Mouse (Mus musculus): ENCODE data around the gene Atp6v1e1. TPM values are rescaled to one million over a fixed set of nuclear protein-coding genes. Genes with fewer than 3 reads are reported as not detected.

The Atp6v1e1 gene
- polyA plus RNA-seq, 1 experiment from 2014 or later = 320 TPM

DNA sequence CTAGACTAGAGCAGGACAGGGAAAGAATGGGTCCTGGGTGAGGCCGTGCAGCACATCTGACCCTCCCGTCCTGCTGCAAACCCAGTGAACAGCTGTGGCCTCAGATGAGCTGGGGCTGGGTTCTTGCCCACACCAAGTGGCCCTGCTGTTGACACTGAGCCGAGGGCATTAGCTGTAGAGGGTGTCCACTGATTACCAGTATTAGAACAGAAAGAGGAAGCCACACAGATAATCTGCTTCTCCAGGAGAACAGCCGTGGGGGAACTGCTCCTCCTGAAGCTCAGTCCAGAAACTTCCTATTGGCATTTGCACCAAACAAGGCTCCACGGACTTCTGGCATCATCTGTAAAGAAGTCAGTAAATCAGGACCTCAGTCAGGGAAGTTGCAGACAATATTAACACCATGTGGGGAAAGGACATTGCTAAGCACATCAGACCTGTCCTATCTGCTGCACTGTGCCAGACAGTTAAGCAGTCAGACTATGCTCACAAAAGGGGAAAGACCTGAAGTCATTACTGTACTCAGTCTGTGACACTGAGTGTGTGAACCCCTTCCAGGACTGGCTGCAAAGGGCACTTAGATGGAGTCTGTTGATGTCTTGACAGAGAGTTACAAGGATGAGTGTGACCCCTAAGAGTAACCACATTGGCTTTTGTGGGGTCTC is 27.0 kb downstream of the Atp6v1e1 start:
- no peaks in the 10 kb centered on the region for H3K27me3 ChIP-seq (ENCODE audit: insufficient read depth, low read length)

DNA sequence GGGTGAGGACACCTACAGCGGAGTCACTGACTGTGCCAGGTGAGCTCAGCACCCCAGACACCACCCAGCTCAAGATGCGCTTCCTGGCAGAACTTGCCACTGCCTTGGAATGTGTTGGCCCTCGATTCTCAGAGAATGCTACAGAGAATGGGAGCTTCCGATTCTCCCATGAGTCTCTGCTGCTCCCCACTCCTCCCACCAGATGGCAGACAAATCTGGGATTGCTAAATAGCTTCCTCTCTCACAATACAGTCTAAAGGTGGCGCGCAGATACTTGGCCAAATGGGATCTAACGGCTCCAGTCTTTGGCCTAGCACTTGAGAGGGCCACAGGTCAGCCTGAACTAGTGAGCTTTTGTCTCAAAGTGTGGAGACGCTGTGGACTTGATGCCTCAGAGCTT is 29.6 kb downstream of the Atp6v1e1 start:
- no peak overlapping the region for H3K9ac ChIP-seq (ENCODE audit: low read depth, low read length)

More for the DNA sequence above, 27.0 kb downstream of the Atp6v1e1 start:
- no peak for TF ChIP-seq CTCF (IDR thresholded peaks at IDR 0.05; ENCODE audit: low read depth)
- Histone ChIP-seq H3K36me3 (ENCODE audit: insufficient read depth, low read length) (peaks cover 59% of the 10 kb centered on the region), H3K9ac (ENCODE audit: low read depth, low read length) (no peak overlapping the region), H3K4me3 (replicated peaks; ENCODE audit: low read depth, low read length) (no peak overlapping the region), H3K4me1 (replicated peaks; ENCODE audit: insufficient read depth, low read length) (no peaks in the 10 kb centered on the region), H3K27ac (no peak overlapping the region), H3K9me3 (replicated peaks; ENCODE audit: low read length) (no peaks in the 10 kb centered on the region), H3K4me2 (ENCODE audit: low read length) (no peak overlapping the region)
- DNase-seq (ENCODE audit: low spot score) (no peak), ATAC-seq (replicated peaks; ENCODE audit: low FRiP score, low read depth) (no peak)
- 87% methylated on average over 5 of the region's 5 CpGs for WGBS

DNA sequence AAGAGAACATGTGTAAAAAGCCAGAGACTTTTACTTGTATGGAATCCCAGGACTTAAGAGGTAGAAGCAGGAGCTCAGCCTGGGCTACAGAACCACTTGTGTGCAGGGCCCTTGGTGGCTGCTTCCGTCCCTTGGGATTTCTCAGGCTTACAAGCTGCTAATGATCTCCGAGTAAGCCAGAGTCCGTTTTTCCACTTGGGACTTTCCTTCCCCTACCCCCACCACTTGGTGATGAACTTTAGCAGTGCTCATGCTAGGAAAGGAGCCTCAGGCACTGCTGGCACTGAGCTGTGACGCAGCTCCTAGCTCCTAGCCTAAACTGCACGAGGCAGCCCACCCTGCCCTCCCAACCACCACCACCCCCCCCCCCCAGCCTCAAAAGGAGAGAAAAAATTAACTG is 31.9 kb downstream of the Atp6v1e1 start:
- ATAC-seq (replicated peaks; ENCODE audit: low FRiP score, low read depth) (peak; percentile 49), DNase-seq (ENCODE audit: low spot score) (no peak)
- H3K27me3 ChIP-seq (ENCODE audit: insufficient read depth, low read length) = no peaks in the 10 kb centered on the region
- H3K4me1 ChIP-seq (replicated peaks; ENCODE audit: insufficient read depth, low read length) = no peaks in the 10 kb centered on the region
- no peak overlapping the region for H3K4me3 ChIP-seq (replicated peaks; ENCODE audit: low read depth, low read length)
- no peak for TF ChIP-seq CTCF (IDR thresholded peaks at IDR 0.05; ENCODE audit: low read depth)
- H3K36me3 ChIP-seq (ENCODE audit: insufficient read depth, low read length) = peaks cover 34% of the 10 kb centered on the region
- no peak overlapping the region for H3K27ac ChIP-seq
- no peaks in the 10 kb centered on the region for H3K9me3 ChIP-seq (replicated peaks; ENCODE audit: low read length)
- H3K4me2 ChIP-seq (ENCODE audit: low read length) = no peak overlapping the region
- H3K9ac ChIP-seq (ENCODE audit: low read depth, low read length) = no peak overlapping the region
- 47% methylated on average over 5 of the region's 5 CpGs for WGBS

More for the DNA sequence above, 29.6 kb downstream of the Atp6v1e1 start:
- Histone ChIP-seq H3K4me3 (replicated peaks; ENCODE audit: low read depth, low read length) (no peak overlapping the region), H3K4me2 (ENCODE audit: low read length) (no peak overlapping the region), H3K27me3 (ENCODE audit: insufficient read depth, low read length) (no peaks in the 10 kb centered on the region), H3K9me3 (replicated peaks; ENCODE audit: low read length) (no peaks in the 10 kb centered on the region), H3K27ac (no peak overlapping the region), H3K4me1 (replicated peaks; ENCODE audit: insufficient read depth, low read length) (no peaks in the 10 kb centered on the region), H3K36me3 (ENCODE audit: insufficient read depth, low read length) (peaks cover 49% of the 10 kb centered on the region)
- no peak for ATAC-seq (replicated peaks; ENCODE audit: low FRiP score, low read depth)
- no peak for DNase-seq (ENCODE audit: low spot score)
- TF ChIP-seq CTCF (IDR thresholded peaks at IDR 0.05; ENCODE audit: low read depth) = peak; percentile 52
- 71% methylated on average over 8 of the region's 8 CpGs for WGBS

DNA sequence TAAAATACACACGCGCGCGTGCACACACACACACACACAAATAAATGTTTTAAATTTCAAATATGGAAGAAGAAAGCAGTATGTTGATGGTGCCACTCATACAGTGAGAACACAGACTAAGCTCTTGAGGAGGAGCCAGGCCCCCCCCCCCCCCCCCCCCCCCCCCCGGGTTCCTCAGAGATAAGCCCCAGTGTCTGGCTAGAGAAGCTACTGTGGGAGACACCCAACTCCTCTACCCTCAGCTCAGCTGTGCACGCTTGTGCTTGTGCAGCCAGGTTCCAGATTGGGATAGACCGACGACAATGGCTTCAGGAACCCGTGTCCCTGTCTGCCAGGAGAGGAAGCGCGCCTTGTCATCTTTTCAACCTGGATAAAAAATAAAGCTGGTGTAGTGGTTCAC is 32.4 kb downstream of the Atp6v1e1 start:
- 93% methylated on average over 10 of the region's 11 CpGs for WGBS
- DNase-seq (ENCODE audit: low spot score) = no peak

DNA sequence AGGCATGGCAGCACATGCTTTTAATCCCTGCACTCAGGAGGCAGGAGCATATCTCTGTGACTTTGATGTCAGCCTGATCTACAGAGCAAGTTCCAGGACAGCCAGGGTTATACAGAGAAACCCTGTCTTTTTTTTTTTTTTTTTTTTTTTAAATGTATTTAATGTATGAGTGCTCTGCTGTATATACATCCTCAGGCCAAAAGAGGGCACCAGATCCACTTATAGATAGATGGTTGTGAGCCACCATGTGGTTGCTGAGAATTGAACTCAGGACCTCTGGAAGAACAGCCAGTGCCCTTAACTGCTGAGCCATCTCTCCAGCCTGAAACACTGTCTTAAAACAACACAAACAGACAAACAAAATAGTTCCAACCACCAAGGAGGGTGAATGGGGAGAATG is 33.7 kb downstream of the Atp6v1e1 start:
- Histone ChIP-seq H3K4me1 (replicated peaks; ENCODE audit: insufficient read depth, low read length) (no peaks in the 10 kb centered on the region), H3K36me3 (ENCODE audit: insufficient read depth, low read length) (peaks cover 20% of the 10 kb centered on the region), H3K9ac (ENCODE audit: low read depth, low read length) (no peak overlapping the region), H3K9me3 (replicated peaks; ENCODE audit: low read length) (no peaks in the 10 kb centered on the region), H3K4me2 (ENCODE audit: low read length) (no peak overlapping the region), H3K27ac (no peak overlapping the region), H3K27me3 (ENCODE audit: insufficient read depth, low read length) (no peaks in the 10 kb centered on the region), H3K4me3 (replicated peaks; ENCODE audit: low read depth, low read length) (no peak overlapping the region)
- peak; percentile 53 for TF ChIP-seq CTCF (IDR thresholded peaks at IDR 0.05; ENCODE audit: low read depth)
- DNase-seq (ENCODE audit: low spot score) (peak; percentile 42), ATAC-seq (replicated peaks; ENCODE audit: low FRiP score, low read depth) (no peak)

More for the DNA sequence above, 32.4 kb downstream of the Atp6v1e1 start:
- no peaks in the 10 kb centered on the region for H3K4me1 ChIP-seq (replicated peaks; ENCODE audit: insufficient read depth, low read length)
- no peak overlapping the region for H3K4me2 ChIP-seq (ENCODE audit: low read length)
- peaks cover 29% of the 10 kb centered on the region for H3K36me3 ChIP-seq (ENCODE audit: insufficient read depth, low read length)
- H3K9ac ChIP-seq (ENCODE audit: low read depth, low read length) = no peak overlapping the region
- no peaks in the 10 kb centered on the region for H3K27me3 ChIP-seq (ENCODE audit: insufficient read depth, low read length)
- no peak for ATAC-seq (replicated peaks; ENCODE audit: low FRiP score, low read depth)
- H3K4me3 ChIP-seq (replicated peaks; ENCODE audit: low read depth, low read length) = no peak overlapping the region
- H3K9me3 ChIP-seq (replicated peaks; ENCODE audit: low read length) = no peaks in the 10 kb centered on the region
- H3K27ac ChIP-seq = no peak overlapping the region
- no peak for TF ChIP-seq CTCF (IDR thresholded peaks at IDR 0.05; ENCODE audit: low read depth)

DNA sequence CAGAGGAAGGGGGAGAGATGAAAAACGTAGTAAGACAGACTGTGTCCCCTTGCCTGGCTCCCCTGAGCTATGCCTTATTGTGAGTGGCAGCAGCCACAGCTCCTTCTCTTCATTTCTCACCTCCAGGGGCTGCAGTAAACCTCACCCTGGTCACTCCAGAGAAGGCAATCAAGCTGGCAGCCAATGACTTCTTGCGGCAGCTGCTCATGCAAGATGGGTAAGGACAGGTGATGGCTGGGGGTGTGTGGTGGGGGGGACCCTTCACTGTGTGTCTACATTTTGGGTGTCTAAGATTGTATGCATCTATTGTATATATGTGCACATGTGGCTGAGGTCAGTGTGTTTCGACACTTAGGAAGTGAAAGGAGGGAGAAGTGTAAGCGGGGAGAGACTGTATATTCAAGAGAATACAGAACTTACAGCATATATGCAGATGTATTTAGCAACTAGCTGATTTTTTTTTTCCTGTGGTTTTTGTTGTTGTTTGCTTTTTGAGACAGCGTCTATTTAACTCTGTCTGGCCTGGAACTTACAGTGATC is 34.5 kb downstream of the Atp6v1e1 start:
- ATAC-seq (replicated peaks; ENCODE audit: low FRiP score, low read depth) = no peak

More for the DNA sequence above, 34.5 kb downstream of the Atp6v1e1 start:
- peaks cover 12% of the 10 kb centered on the region; the same call in 1 of the 2 replicates for H3K36me3 ChIP-seq (ENCODE audit: insufficient read depth, low read length)
- H3K9ac ChIP-seq (ENCODE audit: low read depth, low read length) = no peak overlapping the region
- 68% methylated on average over 5 of the region's 5 CpGs for WGBS
- DNase-seq (ENCODE audit: low spot score) = no peak
- H3K9me3 ChIP-seq (replicated peaks; ENCODE audit: low read length) = no peaks in the 10 kb centered on the region
- H3K4me1 ChIP-seq (replicated peaks; ENCODE audit: insufficient read depth, low read length) = no peaks in the 10 kb centered on the region
- no peak for TF ChIP-seq CTCF (IDR thresholded peaks at IDR 0.05; ENCODE audit: low read depth)
- H3K4me3 ChIP-seq (replicated peaks; ENCODE audit: low read depth, low read length) = no peak overlapping the region
- no peak overlapping the region for H3K27ac ChIP-seq
- no peak overlapping the region for H3K4me2 ChIP-seq (ENCODE audit: low read length)
- H3K27me3 ChIP-seq (ENCODE audit: insufficient read depth, low read length) = no peaks in the 10 kb centered on the region

Measured in kidney, postnatal 0 days (tissue).